Mouse (Mus musculus) liver, embryonic 14 days (tissue): Measurements from ENCODE around the gene Akap8l. TPM values are rescaled to one million over a fixed set of nuclear protein-coding genes. Genes with fewer than 3 reads are reported as not detected.

Source experiments
- polyA plus RNA-seq: library from polyadenylated mRNA; depleted of rRNA; stranded (reverse); fragments of >200 nt; gene quantifications from 2 replicates; pipeline ENCODE4 v1.2.3, GENCODE M21; 2012; rRNA removed

Gene Akap8l
- polyA plus RNA-seq: 34.6 and 38.3 TPM in 2 replicates

DNA sequence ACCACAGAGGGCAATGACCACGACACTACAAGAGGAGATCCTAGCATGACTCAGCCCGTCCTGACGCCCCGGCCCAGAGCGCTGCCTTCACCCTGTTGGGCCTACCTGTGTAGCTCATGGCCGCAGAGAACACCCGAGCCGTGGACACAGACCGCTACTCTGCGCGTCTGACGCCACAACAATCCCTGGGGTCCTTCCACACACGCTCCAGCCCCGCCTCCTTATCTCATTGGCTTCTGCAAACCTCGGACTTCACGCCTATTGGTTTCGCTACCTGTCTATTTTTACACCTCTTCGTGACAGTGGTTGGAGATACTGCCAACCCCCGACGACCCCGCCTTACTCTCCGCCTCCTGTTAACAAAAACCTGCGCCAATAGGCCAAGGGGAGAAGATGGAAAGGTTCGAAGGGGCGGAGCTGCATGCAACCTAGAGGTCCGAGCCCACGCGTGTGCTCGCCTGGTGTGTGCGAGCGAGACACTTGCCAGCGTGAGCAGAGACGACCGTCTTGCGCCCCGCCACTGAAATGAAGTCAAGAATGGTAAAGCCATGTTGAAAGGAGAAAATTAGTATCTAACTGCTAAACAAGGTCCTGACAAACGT, at the start of gene Akap8l:
Akap8l (minus strand) TSS at position 226 of the 602 bp plus-strand sequence.

DNA sequence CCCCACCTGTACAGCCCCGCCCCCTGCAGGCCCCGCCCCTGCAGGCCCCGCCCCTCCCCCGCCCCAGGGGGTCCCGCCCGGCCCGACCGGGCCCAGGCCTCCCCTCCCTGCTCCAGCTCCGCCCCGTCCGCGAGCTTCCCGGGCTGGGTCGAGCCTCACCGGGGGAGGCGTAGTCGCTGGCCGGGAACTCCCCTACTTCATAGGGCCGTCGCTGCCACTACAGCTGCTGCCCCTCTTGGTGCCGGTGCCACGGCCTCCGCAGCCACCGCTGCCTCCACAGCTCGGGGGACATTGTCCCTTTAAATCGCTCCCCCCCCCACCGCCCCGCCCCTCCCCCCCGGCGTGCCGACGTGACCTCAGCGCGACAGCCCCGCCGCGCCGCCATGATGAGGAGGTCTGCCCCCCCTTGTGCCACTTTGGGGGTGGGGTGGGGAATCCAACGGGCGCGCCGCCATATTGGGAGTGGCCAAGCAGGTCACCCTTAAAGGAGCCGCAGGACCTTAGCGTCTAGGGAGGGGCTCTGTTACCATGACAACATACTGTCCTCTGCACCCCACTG, 38.8 kb upstream of the Akap8l start, which contains the start of gene Wiz:
Wiz (minus strand) TSS at position 339 of the 559 bp plus-strand sequence.

DNA sequence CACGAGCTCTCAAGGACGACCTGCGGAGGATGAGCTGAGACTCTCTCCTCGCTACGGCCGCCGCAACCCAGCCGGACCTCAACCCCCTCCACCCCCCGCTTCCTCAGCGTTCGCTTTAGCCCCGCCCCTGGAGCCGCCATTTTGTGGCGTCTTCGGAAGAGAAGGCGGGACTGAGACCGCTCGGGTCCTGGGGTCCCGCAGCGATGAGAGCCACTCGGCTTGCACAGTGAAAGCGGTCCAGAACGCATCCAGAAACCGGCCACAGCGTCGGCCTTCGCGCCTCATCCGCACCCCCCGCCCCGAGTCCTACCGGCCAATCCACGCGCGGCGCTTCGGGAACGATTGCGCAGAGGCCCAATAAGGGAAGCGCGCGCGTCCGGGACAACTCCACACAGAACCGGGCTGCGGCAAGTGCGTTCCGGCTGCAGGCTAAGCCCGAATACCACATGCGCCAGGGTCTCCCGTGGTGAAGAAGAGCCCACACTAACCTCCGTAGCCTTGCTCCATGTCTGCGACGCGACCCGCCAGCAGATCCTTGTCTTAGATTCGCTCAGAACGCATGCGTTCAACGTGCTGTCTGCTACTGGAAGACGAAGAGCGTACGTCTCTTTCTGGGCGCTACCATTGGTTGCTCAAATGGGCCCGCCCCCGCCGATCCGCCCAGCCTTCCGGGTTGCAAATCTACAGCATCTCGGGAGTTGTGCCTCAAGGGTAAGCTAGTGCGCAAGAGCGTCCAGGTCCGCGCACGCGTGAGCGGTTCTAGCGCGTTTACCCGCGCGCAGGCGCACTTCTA, 29.6 kb downstream of the Akap8l start, which contains the start of gene Akap8:
Akap8 (minus strand) TSS at position 642 of the 793 bp plus-strand sequence.

GRCm38 (mm10) chr17:32284262-32285137, 65.9 kb downstream of the Akap8l start, which contains the start of gene Brd4:
Gene Brd4, minus strand, starts transcription at chr17:32284722.

Other genes starting within 250 kb of the Akap8l start
- gene Notch3, start 183.8 kb downstream of the Akap8l start, polyA plus RNA-seq: 0.43 and 0.76 TPM in 2 replicates
- gene Ephx3, start 161.1 kb downstream of the Akap8l start, polyA plus RNA-seq: 0.03 and 0.09 TPM in 2 replicates
- gene Brd4, start 65.9 kb downstream of the Akap8l start, polyA plus RNA-seq: 12.0 and 17.1 TPM in 2 replicates
- 28.0 and 31.0 TPM in 2 replicates for gene Akap8, start 29.4 kb downstream of the Akap8l start, polyA plus RNA-seq
- gene Wiz, start 38.8 kb upstream of the Akap8l start, polyA plus RNA-seq: 7.7 and 9.7 TPM in 2 replicates
- gene Rasal3, start 53.0 kb upstream of the Akap8l start, polyA plus RNA-seq: 1.6 and 2.1 TPM in 2 replicates
- gene Pglyrp2, start 73.6 kb upstream of the Akap8l start, polyA plus RNA-seq: 4.1 and 4.9 TPM in 2 replicates
- gene Cyp4f39, start 102.1 kb upstream of the Akap8l start, polyA plus RNA-seq: 0.26 and 0.27 TPM in 2 replicates
- gene Cyp4f17, start 155.4 kb upstream of the Akap8l start, polyA plus RNA-seq: 0.48 and 0.50 TPM in 2 replicates
- gene Cyp4f16, start 186.0 kb upstream of the Akap8l start, polyA plus RNA-seq: 2.2 and 2.8 TPM in 2 replicates